Mouse (Mus musculus) heart, embryonic 14.5 days (tissue): ENCODE data around the gene Prss34. TPM values are rescaled to one million over a fixed set of nuclear protein-coding genes. Genes with fewer than 3 reads are reported as not detected.

ENCODE experiments used
- ATAC-seq: fragments of 200-750 bp; cut with Nextera tagmentation; 2 replicates; pipeline ENCODE4 v1.8.0; 2017; ENCODE audit warnings: low read depth, moderate TSS enrichment; ENCODE audit not compliant: insufficient number of reproducible peaks, insufficient read depth, low FRiP score
- H3K27ac ChIP-seq, 2 experiments: fragments of 200-500 bp in 1 of 2; fragments of 300-500 bp in 1 of 2; sonication (generic) in 1 of 2; replicated peaks in 1 of 2; 2 replicates each; pipeline ENCODE4 v1.5.1; 2012 to 2014; ENCODE audit warnings: low read depth in 2 of 2, low read length in 2 of 2, control low read depth in 1 of 2, mild to moderate bottlenecking in 1 of 2, mixed read lengths in 1 of 2; ENCODE audit not compliant: control insufficient read depth in 1 of 2, insufficient read depth in 1 of 2
- H3K27me3 ChIP-seq: fragments of 300-500 bp; sonication (generic); 2 replicates; pipeline ENCODE4 v1.6.1; 2014; ENCODE audit warnings: mild to moderate bottlenecking, low read length, control low read depth; ENCODE audit not compliant: control insufficient read depth, insufficient read depth
- H3K36me3 ChIP-seq: fragments of 300-500 bp; sonication (generic); 2 replicates; pipeline ENCODE4 v1.6.1; 2014; ENCODE audit warnings: mild to moderate bottlenecking, control low read depth, low read length, mixed read lengths; ENCODE audit not compliant: control insufficient read depth, insufficient read depth
- H3K4me1 ChIP-seq, 2 experiments: fragments of 200-500 bp in 1 of 2; fragments of 300-500 bp in 1 of 2; sonication (generic) in 1 of 2; 2 replicates each; pipeline ENCODE4 v1.6.1; 2012 to 2014; ENCODE audit warnings: low read length in 2 of 2, control low read depth in 1 of 2, mixed read lengths in 1 of 2; ENCODE audit not compliant: control insufficient read depth in 2 of 2, insufficient read depth in 2 of 2
- H3K4me2 ChIP-seq: fragments of 300-500 bp; sonication (generic); 2 replicates; pipeline ENCODE4 v1.6.1; 2014; ENCODE audit warnings: mild to moderate bottlenecking, low read length
- H3K4me3 ChIP-seq, 2 experiments: fragments of 200-500 bp in 1 of 2; fragments of 300-500 bp in 1 of 2; sonication (generic) in 1 of 2; 2 replicates each; pipeline ENCODE4 v1.5.1; 2012 to 2014; ENCODE audit warnings: low read length in 2 of 2, mild to moderate bottlenecking in 2 of 2, control low read depth in 1 of 2, low read depth in 1 of 2, moderate library complexity in 1 of 2; ENCODE audit not compliant: control insufficient read depth in 1 of 2, insufficient read depth in 1 of 2
- H3K9ac ChIP-seq: fragments of 300-500 bp; sonication (generic); 2 replicates; pipeline ENCODE4 v1.6.1; 2014; ENCODE audit warnings: mild to moderate bottlenecking, low read length
- H3K9me3 ChIP-seq: fragments of 300-500 bp; sonication (generic); 2 replicates; pipeline ENCODE4 v1.6.1; 2016; ENCODE audit warnings: low read length, control low read depth; ENCODE audit not compliant: control insufficient read depth
- WGBS: fragments of 180-500 bp; shearing (Covaris S2); extraction: QIAGEN DNeasy Blood & Tissue Kit; methylation state at CpG from one replicate; pipeline ENCODE4 v1.1.7; 2014; 5-methylcytosine and 5-hydroxymethylcytosine counted together
- polyA plus RNA-seq: library from polyadenylated mRNA; unstranded; fragments of >200 nt; fragmentation: Nextera tagmentation; extraction: Ambion mirVana; gene quantifications from 2 replicates; pipeline ENCODE4 v1.2.1, GENCODE M21; 2014

Prss34 gene
- polyA plus RNA-seq, 1 experiment from 2014 or later, result 0.27 TPM

- peak; percentile 23; the same call in 1 of the 2 replicates for ATAC-seq
- 45% methylated on average over 3 of the region's 3 CpGs for WGBS
- Histone ChIP-seq H3K4me1 (peaks cover 0 to 2% of the 10 kb centered on the region in 2 experiments; a peak in 1 of 4 replicates), H3K9me3 (no peaks in the 10 kb centered on the region), H3K27ac (no peak overlapping the region), H3K4me2 (no peak overlapping the region), H3K27me3 (no peaks in the 10 kb centered on the region), H3K9ac (no peak overlapping the region), H3K4me3 (no peak overlapping the region), H3K36me3 (peaks cover 82% of the 10 kb centered on the region)
These were observed 33.7 kb upstream of the Prss34 start for GRCm38 (mm10) chr17:25264453-25264852.

GRCm38 (mm10) chr17:25270795-25271335 is 27.3 kb upstream of the Prss34 start:
- Histone ChIP-seq H3K27ac (no peak overlapping the region), H3K9ac (peak overlapping the region; percentile 100; the same call in 1 of the 2 replicates), H3K4me2 (peak overlapping the region; percentile 98), H3K27me3 (no peaks in the 10 kb centered on the region), H3K9me3 (no peaks in the 10 kb centered on the region), H3K4me3 (peak overlapping the region in 1 of 2 experiments; percentile 99; a peak in 2 of 4 replicates), H3K4me1 (peaks cover 18 to 35% of the 10 kb centered on the region in 2 experiments), H3K36me3 (peaks cover 50% of the 10 kb centered on the region)
- no peak for ATAC-seq
- 63% methylated on average over 2 of the region's 2 CpGs for WGBS

- Histone ChIP-seq H3K4me1 (peaks cover 18 to 35% of the 10 kb centered on the region in 2 experiments), H3K4me2 (peak overlapping the region; percentile 98), H3K9ac (peak overlapping the region; percentile 100), H3K4me3 (peak overlapping the region; percentile 97 to 99), H3K9me3 (no peaks in the 10 kb centered on the region), H3K27ac (peak overlapping the region; percentile 99), H3K27me3 (no peaks in the 10 kb centered on the region), H3K36me3 (peaks cover 35% of the 10 kb centered on the region)
- WGBS, result under 1% methylated on average over 10 of the region's 10 CpGs
- ATAC-seq, result no peak
These were observed 25.9 kb upstream of the Prss34 start for GRCm38 (mm10) chr17:25272326-25272725.

GRCm38 (mm10) chr17:25272951-25273705 is 25.1 kb upstream of the Prss34 start:
- Histone ChIP-seq H3K4me2 (peak overlapping the region; percentile 98), H3K4me1 (peaks cover 18 to 35% of the 10 kb centered on the region in 2 experiments), H3K9me3 (no peaks in the 10 kb centered on the region), H3K9ac (peak overlapping the region; percentile 100), H3K27me3 (no peaks in the 10 kb centered on the region), H3K4me3 (peak overlapping the region; percentile 97 to 99), H3K27ac (peak overlapping the region; percentile 99), H3K36me3 (peaks cover 27% of the 10 kb centered on the region)
- under 1% methylated on average over 64 of the region's 92 CpGs for WGBS
- peak; percentile 91 for ATAC-seq

GRCm38 (mm10) chr17:25273706-25274501 is 24.3 kb upstream of the Prss34 start:
- Histone ChIP-seq H3K9ac (peak overlapping the region; percentile 100), H3K36me3 (peaks cover 20% of the 10 kb centered on the region), H3K27ac (peak overlapping the region; percentile 99), H3K4me3 (peak overlapping the region; percentile 97 to 99), H3K4me1 (peaks cover 18 to 35% of the 10 kb centered on the region in 2 experiments), H3K4me2 (peak overlapping the region; percentile 98), H3K27me3 (no peaks in the 10 kb centered on the region), H3K9me3 (no peaks in the 10 kb centered on the region)
- ATAC-seq, result peak; percentile 85
- WGBS, result 1% methylated on average over 38 of the region's 45 CpGs

GRCm38 (mm10) chr17:25274571-25275346 is 23.4 kb upstream of the Prss34 start, which contains the start of gene Ube2i:
Ube2i (minus strand) TSS chr17:25274622.
- Histone ChIP-seq H3K4me3 (peak within 1 kb of the TSS; percentile 97 to 99), H3K27ac (peak within 1 kb of the TSS; percentile 99), H3K36me3 (peaks cover 11% of the 10 kb centered on the region), H3K27me3 (no peaks in the 10 kb centered on the region), H3K9ac (peak within 1 kb of the TSS; percentile 100), H3K4me1 (peaks cover 18 to 30% of the 10 kb centered on the region in 2 experiments), H3K9me3 (no peaks in the 10 kb centered on the region), H3K4me2 (peak within 1 kb of the TSS; percentile 98)
- ATAC-seq, result no peak
- 83% methylated on average over 9 of the region's 9 CpGs for WGBS

GRCm38 (mm10) chr17:25275833-25276232 is 22.4 kb upstream of the Prss34 start:
- no peak for ATAC-seq
- WGBS, result 87% methylated on average over 3 of the region's 3 CpGs
- H3K4me2 ChIP-seq, result no peak overlapping the region
- H3K9ac ChIP-seq, result no peak overlapping the region
- peaks cover 15 to 20% of the 10 kb centered on the region in 2 experiments for H3K4me1 ChIP-seq
- H3K36me3 ChIP-seq, result 0 out of 2 replicates have a peak, but pooled peaks cover under 1% of the 10 kb centered on the region
- no peak overlapping the region for H3K4me3 ChIP-seq
- no peak overlapping the region for H3K27ac ChIP-seq
- H3K9me3 ChIP-seq, result no peaks in the 10 kb centered on the region
- no peaks in the 10 kb centered on the region for H3K27me3 ChIP-seq
